8 mouse cellular contexts compared by ENCODE assay signal in genomic region chr16:75092471-75093130, GRCm38 (mm10).
DNase-seq lines count a peak whose midpoint lies in the region; ATAC-seq lines count a peak whose summit lies in the region.

No protein-coding gene starts in this region.

- no peaks in the 10 kb centered on the region for H3K9me3 ChIP-seq in lung, embryonic 16.5 days (ENCODE audit: control insufficient read depth, low read length)

- WGBS in lung, embryonic 16.5 days: 12% methylated on average over 12 of the region's 12 CpGs

- DNase-seq in cerebellum, postnatal 14 days: peak; percentile 15 to 26
- no peak for DNase-seq in cerebellum, adult 9-10 months
- no peak for DNase-seq in lung, postnatal 14 days
- DNase-seq in left cerebral cortex, postnatal 36 days (ENCODE audit: low spot score in 2 of 2): peak; percentile 33
- peak; percentile 5 to 25 for DNase-seq in right cerebral cortex, postnatal 36 days (ENCODE audit: low spot score in 2 of 2)
- DNase-seq in thymus, postnatal 10 days (ENCODE audit: low spot score in 2 of 2): no peak

- no peak overlapping the region for H3K27ac ChIP-seq in lung, embryonic 16.5 days (ENCODE audit: low read length)

- H3K4me3 ChIP-seq in lung, embryonic 16.5 days (ENCODE audit: low read length): peak overlapping the region; percentile 18

- intact Hi-C loops in left cerebral cortex, postnatal 36 days (cut with DNase I): loop anchor here (5.0 kb wide), 1 partner anchor 235 kb away; no protein-coding TSS in a partner anchor

- H3K27me3 ChIP-seq in lung, embryonic 16.5 days (ENCODE audit: control insufficient read depth, insufficient read depth, low read depth, low read length): no peaks in the 10 kb centered on the region

- H3K36me3 ChIP-seq in lung, embryonic 16.5 days (ENCODE audit: control insufficient read depth, insufficient read depth, low read length): no peaks in the 10 kb centered on the region

- no peaks in the 10 kb centered on the region for H3K4me1 ChIP-seq in lung, embryonic 16.5 days (replicated peaks; ENCODE audit: control insufficient read depth, insufficient read depth, low read length)

- H3K9ac ChIP-seq in lung, embryonic 16.5 days (ENCODE audit: low read length): no peak overlapping the region; the same call in 1 of the 2 replicates

- peak overlapping the region; percentile 53 for H3K4me2 ChIP-seq in lung, embryonic 16.5 days (ENCODE audit: low read depth, low read length)

- ATAC-seq in lung, embryonic 16.5 days (ENCODE audit: low read depth): no peak
- ATAC-seq in activated CD4-positive, CD25-positive, alpha-beta regulatory T cell, adult 4 months: no peak

Comparison
In these comparisons a context has a peak if more than half of its experiments do, and no peak if none do; other contexts are left out.
1. DNase-seq: peak in cerebellum, postnatal 14 days (2 of 2), left cerebral cortex, postnatal 36 days (2 of 2) and right cerebral cortex, postnatal 36 days (2 of 2); none in cerebellum, adult 9-10 months (single experiment), lung, postnatal 14 days (single experiment) and thymus, postnatal 10 days (0 of 2).